Mouse (Mus musculus): ENCODE data around the gene Usp37. TPM values are rescaled to one million over a fixed set of nuclear protein-coding genes. Genes with fewer than 3 reads are reported as not detected.

The Usp37 gene
- 11.9 and 12.6 TPM in 2 replicates for polyA plus RNA-seq (2012; rRNA removed)

GRCm38 (mm10) chr1:74544184-74544583 lies at the start of gene Usp37:
TSS of gene Usp37 (minus strand) at chr1:74544284.

GRCm38 (mm10) chr1:74587773-74588445 lies 43.8 kb upstream of the Usp37 start, which contains the start of the genes Zfp142 and Bcs1l:
TSS of gene Zfp142 (minus strand) at chr1:74588246.
TSS of gene Bcs1l (plus strand) at chr1:74588289.

GRCm38 (mm10) chr1:74542451-74542961 lies 1.6 kb downstream of the Usp37 start, which contains the start of gene Plcd4:
TSS of gene Plcd4 (plus strand) at chr1:74542888.

GRCm38 (mm10) chr1:74505721-74506464 lies 38.2 kb downstream of the Usp37 start, which contains the start of gene Cnot9:
TSS of gene Cnot9 (plus strand) at chr1:74506058.

DNA sequence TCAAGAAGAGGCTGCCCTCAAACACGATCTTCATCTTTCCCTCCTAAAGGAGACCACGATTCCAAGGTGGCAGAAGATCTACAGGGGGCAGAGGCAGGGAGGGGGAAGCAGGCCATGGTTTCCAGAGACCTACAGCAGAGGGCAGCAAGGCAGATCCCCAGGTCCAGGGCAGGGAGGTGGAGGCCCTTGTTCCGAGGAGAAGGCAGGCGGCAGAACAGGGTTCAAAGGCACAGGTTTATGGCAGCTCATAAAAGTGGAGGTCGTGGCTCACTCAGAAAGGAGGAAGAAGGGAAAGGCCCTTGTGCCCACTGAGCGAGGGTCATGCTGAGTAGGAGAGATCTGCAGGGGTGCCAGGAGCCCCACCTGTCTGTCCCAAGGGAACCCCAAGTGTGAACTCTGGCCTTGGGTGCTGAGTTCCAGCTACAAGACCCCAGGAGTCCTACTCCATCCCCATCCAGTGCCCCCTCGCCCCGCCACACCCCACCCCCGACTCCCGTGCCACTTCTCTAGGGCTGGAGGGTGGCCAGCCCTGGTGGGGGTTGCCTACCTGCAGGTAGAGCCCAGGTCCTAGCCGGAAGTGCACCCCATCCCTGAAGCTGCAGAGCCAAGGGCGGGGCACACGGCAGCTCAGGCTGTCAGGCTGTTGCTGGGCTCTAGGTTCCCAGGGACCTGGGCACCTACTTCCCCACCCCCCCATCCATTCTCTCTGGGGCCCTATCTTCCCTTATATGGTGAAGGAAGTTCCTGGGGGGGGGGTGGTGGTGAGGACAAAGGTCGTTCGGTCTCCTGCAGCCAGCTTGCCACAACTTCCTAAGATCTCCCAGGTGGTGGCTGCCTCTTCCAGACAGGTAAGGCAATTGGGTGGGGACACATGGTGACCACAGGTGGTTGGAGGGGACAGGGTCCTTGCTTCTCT lies 135.2 kb downstream of the Usp37 start, which contains the start of gene Vil1:
TSS of gene Vil1 (plus strand) at position 788 of the 916 bp plus-strand sequence.

DNA sequence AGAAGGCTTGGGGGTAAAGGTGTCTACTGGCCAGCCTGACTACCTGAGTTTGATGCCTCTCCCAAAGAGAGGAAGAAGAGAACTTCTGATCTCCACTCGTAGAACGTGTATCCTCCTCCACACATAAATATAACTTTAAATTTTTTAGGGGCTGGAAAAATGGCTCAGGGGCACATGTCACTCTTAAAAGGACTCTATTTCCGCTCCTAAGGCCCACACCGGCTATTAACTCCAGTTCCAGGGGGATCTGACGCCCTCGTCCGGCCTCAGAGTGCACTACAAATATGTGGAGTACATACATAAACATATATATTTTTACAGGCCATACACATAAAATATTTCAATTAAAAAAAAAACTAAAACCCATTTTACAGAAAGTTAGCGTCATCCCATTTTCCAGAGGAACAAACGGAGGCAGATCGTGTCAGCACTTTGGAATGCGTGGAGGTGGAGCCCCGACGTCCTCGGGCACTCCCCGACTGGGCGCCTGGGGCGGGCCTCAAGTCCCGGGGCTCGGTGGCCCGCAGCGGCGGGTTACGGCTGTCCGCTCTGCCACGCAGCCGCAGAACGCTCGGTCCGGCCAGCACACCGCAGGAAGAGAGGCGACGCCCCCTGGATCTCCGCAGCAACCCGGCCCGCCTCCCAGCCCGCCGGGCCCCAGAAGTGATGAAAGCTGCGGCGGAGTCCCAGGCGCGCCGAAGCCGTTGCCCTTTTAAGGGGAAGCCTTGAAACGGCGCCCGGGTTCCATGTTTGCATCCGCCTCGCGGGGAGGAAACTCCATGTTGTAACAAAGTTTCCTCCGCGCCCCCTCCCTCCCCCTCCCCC lies 152.9 kb downstream of the Usp37 start, which contains the start of gene Ctdsp1:
TSS of gene Ctdsp1 (plus strand) at position 586 of the 825 bp plus-strand sequence.

Other genes starting within 250 kb of the Usp37 start
- gene Tmbim1, start 238.7 kb downstream of the Usp37 start, polyA plus RNA-seq (2012; rRNA removed), result 5.7 and 12.6 TPM in 2 replicates
- 2.4 and 2.7 TPM in 2 replicates for gene Catip, start 182.2 kb downstream of the Usp37 start, polyA plus RNA-seq (2012; rRNA removed)
- gene Slc11a1, start 169.1 kb downstream of the Usp37 start, polyA plus RNA-seq (2012; rRNA removed), result 4.1 and 4.3 TPM in 2 replicates
- gene Ctdsp1, start 152.8 kb downstream of the Usp37 start, polyA plus RNA-seq (2012; rRNA removed), result 40.5 and 53.6 TPM in 2 replicates
- gene Vil1, start 134.9 kb downstream of the Usp37 start, polyA plus RNA-seq (2012; rRNA removed), result 0.05 and 0.06 TPM in 2 replicates
- gene Cnot9, start 38.2 kb downstream of the Usp37 start, polyA plus RNA-seq (2012; rRNA removed), result 50.3 and 54.8 TPM in 2 replicates
- 2.6 and 3.4 TPM in 2 replicates for gene Plcd4, start 1.4 kb downstream of the Usp37 start, polyA plus RNA-seq (2012; rRNA removed)
- 21.8 and 22.3 TPM in 2 replicates for gene Zfp142, start 44.0 kb upstream of the Usp37 start, polyA plus RNA-seq (2012; rRNA removed)
- gene Bcs1l, start 44.0 kb upstream of the Usp37 start, polyA plus RNA-seq (2012; rRNA removed), result 27.5 and 28.9 TPM in 2 replicates
- gene Rnf25, start 57.1 kb upstream of the Usp37 start, polyA plus RNA-seq (2012; rRNA removed), result 148 and 159 TPM in 2 replicates
- gene Stk36, start 57.2 kb upstream of the Usp37 start, polyA plus RNA-seq (2012; rRNA removed), result 23.1 TPM in 2 replicates
- 33.3 and 38.8 TPM in 2 replicates for gene Ttll4, start 117.5 kb upstream of the Usp37 start, polyA plus RNA-seq (2012; rRNA removed)
- 2.5 and 4.0 TPM in 2 replicates for gene Cyp27a1, start 169.3 kb upstream of the Usp37 start, polyA plus RNA-seq (2012; rRNA removed)
- gene Prkag3, start 204.9 kb upstream of the Usp37 start, polyA plus RNA-seq (2012; rRNA removed), result 0.07 and 0.98 TPM in 2 replicates
- gene Wnt6, start 227.6 kb upstream of the Usp37 start, polyA plus RNA-seq (2012; rRNA removed), result 2.6 and 8.3 TPM in 2 replicates
- 0.34 and 1.1 TPM in 2 replicates for gene Wnt10a, start 247.2 kb upstream of the Usp37 start, polyA plus RNA-seq (2012; rRNA removed)

All from central nervous system, embryonic 14 days (tissue).